Mouse (Mus musculus): ENCODE data around the gene Rps12-ps3. TPM values are rescaled to one million over a fixed set of nuclear protein-coding genes. Genes with fewer than 3 reads are reported as not detected.

Rps12-ps3 gene
- polyA plus RNA-seq, 1 experiment from 2014 or later: 43.3 TPM

DNA sequence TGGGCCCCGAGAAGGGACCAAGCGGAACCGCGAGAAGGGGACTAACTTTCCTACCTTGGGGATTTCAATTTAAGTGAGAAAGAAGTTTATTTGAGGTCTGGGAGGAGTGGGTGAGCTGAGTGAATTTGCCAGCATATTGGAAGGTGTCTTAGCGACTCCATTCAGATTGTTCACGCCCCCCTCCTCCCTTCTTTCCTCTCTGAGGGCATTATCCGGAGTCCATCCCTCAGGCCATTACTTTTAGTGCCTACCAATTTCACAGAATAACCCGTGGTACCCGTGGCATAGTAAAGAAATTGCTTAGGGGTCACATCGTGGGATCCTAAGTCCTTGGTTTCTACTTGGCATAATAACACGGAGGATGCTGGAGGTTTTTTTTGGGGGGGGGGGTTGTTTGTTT is 24.2 kb downstream of the Rps12-ps3 start:
- peak overlapping the region; percentile 85 for H3K9ac ChIP-seq (ENCODE audit: low read length)
- H3K4me3 ChIP-seq (ENCODE audit: low read length): peak overlapping the region; percentile 97
- ATAC-seq (replicated peaks; ENCODE audit: extremely low read depth, insufficient read depth, low FRiP score): no peak
- 2% methylated on average over 11 of the region's 11 CpGs for WGBS
- H3K36me3 ChIP-seq (ENCODE audit: control insufficient read depth, insufficient read depth): no peaks in the 10 kb centered on the region
- peak overlapping the region; percentile 70 for H3K4me2 ChIP-seq (ENCODE audit: low read depth, low read length)
- H3K27ac ChIP-seq (ENCODE audit: low read length): peak overlapping the region; percentile 78
- H3K27me3 ChIP-seq (ENCODE audit: control insufficient read depth, insufficient read depth, low read length): peaks cover 3% of the 10 kb centered on the region; the same call in 1 of the 2 replicates
- H3K9me3 ChIP-seq (replicated peaks; ENCODE audit: control insufficient read depth, low read length): no peaks in the 10 kb centered on the region
- H3K4me1 ChIP-seq (ENCODE audit: control insufficient read depth, insufficient read depth, low read length): peaks cover 22% of the 10 kb centered on the region

DNA sequence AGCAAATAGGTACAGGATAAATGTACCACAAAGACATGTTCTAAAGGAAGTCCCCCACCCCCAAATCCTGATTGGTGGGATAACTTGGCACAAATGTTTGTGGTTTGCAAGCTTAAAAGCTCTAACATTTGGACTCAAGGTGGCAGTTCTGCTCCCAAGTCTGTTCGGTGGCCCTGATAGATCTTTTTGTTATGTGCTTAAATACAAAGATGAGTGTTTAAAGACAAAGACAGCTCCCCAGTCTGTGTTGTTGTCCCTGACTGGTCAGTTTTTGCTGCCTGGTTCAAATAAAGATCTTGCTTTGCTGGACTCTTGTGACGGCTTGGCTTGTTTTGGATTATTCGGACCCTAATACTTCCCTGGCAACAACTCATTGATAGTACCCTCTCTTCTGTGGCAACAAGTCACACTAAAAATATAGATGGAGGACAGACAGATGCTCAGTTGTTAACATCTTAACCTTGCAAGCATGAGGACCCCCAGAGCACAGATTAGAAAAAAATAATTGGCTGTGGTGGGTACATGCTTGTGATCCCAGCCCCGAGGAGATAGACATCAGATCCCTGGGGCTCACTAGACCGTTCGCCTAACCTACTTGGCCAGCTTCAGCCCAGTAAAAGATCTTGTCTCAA is 27.4 kb downstream of the Rps12-ps3 start:
- no peaks in the 10 kb centered on the region for H3K9me3 ChIP-seq (replicated peaks; ENCODE audit: control insufficient read depth, low read length)
- WGBS: 85% methylated on average over 6 of the region's 6 CpGs
- H3K36me3 ChIP-seq (ENCODE audit: control insufficient read depth, insufficient read depth): no peaks in the 10 kb centered on the region
- H3K27me3 ChIP-seq (ENCODE audit: control insufficient read depth, insufficient read depth, low read length): peaks cover 12% of the 10 kb centered on the region
- no peak for ATAC-seq (replicated peaks; ENCODE audit: extremely low read depth, insufficient read depth, low FRiP score)
- no peak overlapping the region for H3K9ac ChIP-seq (ENCODE audit: low read length)
- no peak overlapping the region for H3K27ac ChIP-seq (ENCODE audit: low read length)
- no peak overlapping the region for H3K4me3 ChIP-seq (ENCODE audit: low read length)
- no peak overlapping the region for H3K4me2 ChIP-seq (ENCODE audit: low read depth, low read length)
- peaks cover 6% of the 10 kb centered on the region; the same call in 1 of the 2 replicates for H3K4me1 ChIP-seq (ENCODE audit: control insufficient read depth, insufficient read depth, low read length)

DNA sequence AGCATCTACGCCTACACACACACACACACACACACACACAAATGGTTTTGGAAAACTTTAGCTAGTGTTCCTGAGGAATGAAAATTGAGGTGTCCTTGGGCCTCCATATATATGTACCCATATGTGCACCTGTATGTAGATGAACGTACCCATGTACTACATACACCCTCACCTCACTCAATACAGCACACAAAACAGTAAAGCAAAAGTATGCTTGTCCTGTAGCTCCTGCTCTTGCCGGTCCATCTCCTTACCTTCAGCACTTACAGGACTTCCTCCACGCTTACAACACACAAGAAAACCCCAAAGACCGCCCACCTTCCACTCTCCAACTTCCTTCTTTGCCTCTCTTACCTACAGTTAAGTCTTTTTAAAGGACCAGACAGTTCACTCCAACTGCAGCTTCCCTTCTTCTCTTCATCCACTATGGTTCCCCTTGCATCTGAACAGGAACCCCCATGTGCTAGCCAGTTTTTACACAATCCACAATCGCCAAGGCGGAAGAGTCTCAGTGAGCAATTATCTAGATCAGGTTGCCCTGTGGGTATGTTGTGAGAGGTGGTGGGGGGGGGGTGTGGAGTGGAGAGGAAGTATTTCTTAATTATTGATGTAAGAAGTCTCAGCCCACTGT is 28.3 kb downstream of the Rps12-ps3 start:
- no peak overlapping the region for H3K4me3 ChIP-seq (ENCODE audit: low read length)
- no peak overlapping the region for H3K4me2 ChIP-seq (ENCODE audit: low read depth, low read length)
- H3K9ac ChIP-seq (ENCODE audit: low read length): no peak overlapping the region
- peaks cover 6% of the 10 kb centered on the region; the same call in 1 of the 2 replicates for H3K4me1 ChIP-seq (ENCODE audit: control insufficient read depth, insufficient read depth, low read length)
- 75% methylated on average over 7 of the region's 7 CpGs for WGBS
- no peak for ATAC-seq (replicated peaks; ENCODE audit: extremely low read depth, insufficient read depth, low FRiP score)
- no peaks in the 10 kb centered on the region for H3K36me3 ChIP-seq (ENCODE audit: control insufficient read depth, insufficient read depth)
- peaks cover 12% of the 10 kb centered on the region for H3K27me3 ChIP-seq (ENCODE audit: control insufficient read depth, insufficient read depth, low read length)
- no peaks in the 10 kb centered on the region for H3K9me3 ChIP-seq (replicated peaks; ENCODE audit: control insufficient read depth, low read length)
- no peak overlapping the region for H3K27ac ChIP-seq (ENCODE audit: low read length)

DNA sequence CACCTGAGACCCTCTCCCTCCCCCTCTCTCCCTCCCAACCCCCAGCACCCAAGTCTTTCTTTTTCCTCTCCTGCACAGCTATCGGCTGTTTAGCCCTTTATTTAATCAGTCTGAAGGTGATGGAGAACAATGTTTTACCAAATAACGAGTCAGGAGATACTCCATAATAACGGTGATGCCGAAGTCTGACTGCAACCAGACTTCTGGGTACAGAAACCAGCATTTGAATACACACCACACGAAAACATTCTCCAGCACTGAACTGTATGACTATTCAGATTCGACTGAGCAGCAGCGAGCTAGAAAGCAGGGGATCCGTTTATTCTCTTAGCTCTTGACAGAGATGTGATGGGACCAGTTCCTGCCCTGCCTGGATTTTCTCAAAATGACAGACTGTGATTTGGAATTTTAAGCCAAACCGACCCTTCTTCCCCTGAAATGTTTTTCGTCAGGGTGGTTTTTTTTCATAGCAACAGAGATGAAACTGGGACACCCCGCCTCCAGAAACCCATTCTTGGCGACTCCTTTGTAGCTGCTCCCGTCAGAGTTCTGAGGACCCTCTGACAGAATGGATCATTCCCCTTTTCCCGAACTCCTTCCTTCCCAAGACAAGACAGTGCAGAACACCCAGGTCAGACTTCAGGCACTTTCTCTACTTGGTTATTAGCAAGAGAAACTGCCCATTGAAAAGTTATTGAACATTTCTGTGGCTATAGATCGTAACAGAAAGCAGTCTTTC is 29.2 kb downstream of the Rps12-ps3 start:
- Histone ChIP-seq H3K9me3 (replicated peaks; ENCODE audit: control insufficient read depth, low read length) (no peaks in the 10 kb centered on the region), H3K36me3 (ENCODE audit: control insufficient read depth, insufficient read depth) (no peaks in the 10 kb centered on the region), H3K4me1 (ENCODE audit: control insufficient read depth, insufficient read depth, low read length) (peaks cover 4% of the 10 kb centered on the region; the same call in 1 of the 2 replicates), H3K27me3 (ENCODE audit: control insufficient read depth, insufficient read depth, low read length) (peaks cover 12% of the 10 kb centered on the region), H3K9ac (ENCODE audit: low read length) (no peak overlapping the region), H3K4me2 (ENCODE audit: low read depth, low read length) (no peak overlapping the region), H3K4me3 (ENCODE audit: low read length) (no peak overlapping the region), H3K27ac (ENCODE audit: low read length) (no peak overlapping the region)
- 42% methylated on average over 15 of the region's 15 CpGs for WGBS
- ATAC-seq (replicated peaks; ENCODE audit: extremely low read depth, insufficient read depth, low FRiP score): no peak

DNA sequence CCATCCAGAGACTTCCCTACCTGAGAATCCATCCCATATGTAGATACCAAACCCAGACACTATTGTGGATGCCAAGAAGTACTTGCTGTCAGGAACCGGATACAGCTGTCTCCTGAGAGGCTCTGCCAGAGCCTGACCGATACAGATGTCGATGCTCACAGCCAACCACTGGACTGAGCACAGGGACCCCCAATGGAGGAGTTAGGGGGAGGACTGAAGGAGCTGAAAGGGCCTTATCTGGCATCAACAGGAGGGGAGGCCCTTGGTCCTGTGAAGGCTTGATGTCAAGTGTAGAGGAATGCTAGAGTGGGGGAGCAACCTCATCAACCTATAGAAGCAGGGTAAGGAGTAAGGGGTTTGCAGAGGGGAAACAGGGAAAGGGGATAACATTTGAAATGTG is 30.7 kb downstream of the Rps12-ps3 start:
- H3K27ac ChIP-seq (ENCODE audit: low read length): no peak overlapping the region
- WGBS: 23% methylated on average over 3 of the region's 3 CpGs
- H3K4me2 ChIP-seq (ENCODE audit: low read depth, low read length): no peak overlapping the region
- no peaks in the 10 kb centered on the region for H3K9me3 ChIP-seq (replicated peaks; ENCODE audit: control insufficient read depth, low read length)
- no peak overlapping the region for H3K4me3 ChIP-seq (ENCODE audit: low read length)
- no peak for ATAC-seq (replicated peaks; ENCODE audit: extremely low read depth, insufficient read depth, low FRiP score)
- no peaks in the 10 kb centered on the region for H3K36me3 ChIP-seq (ENCODE audit: control insufficient read depth, insufficient read depth)
- peaks cover 7% of the 10 kb centered on the region for H3K4me1 ChIP-seq (ENCODE audit: control insufficient read depth, insufficient read depth, low read length)
- peaks cover 15% of the 10 kb centered on the region for H3K27me3 ChIP-seq (ENCODE audit: control insufficient read depth, insufficient read depth, low read length)
- no peak overlapping the region for H3K9ac ChIP-seq (ENCODE audit: low read length)

DNA sequence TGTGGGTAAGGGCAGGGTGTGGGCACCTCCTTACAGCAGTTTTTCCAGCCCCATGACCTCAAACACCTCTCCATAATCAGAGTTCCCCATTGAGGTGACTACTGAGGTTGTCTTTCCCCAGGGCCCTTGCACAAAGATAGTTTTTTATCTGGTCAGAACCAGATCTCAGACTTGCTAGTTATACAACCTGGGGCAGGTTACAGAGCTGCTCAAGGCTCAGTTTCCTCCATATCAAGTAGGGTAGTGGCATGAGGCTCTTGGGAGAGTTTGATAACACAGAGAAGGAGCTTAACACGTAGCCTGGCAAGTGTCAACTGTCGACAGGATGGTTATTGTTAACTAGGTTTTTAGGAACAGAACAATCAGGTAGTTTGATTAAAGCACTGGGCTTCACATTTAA is 32.8 kb downstream of the Rps12-ps3 start:
- Histone ChIP-seq H3K4me1 (ENCODE audit: control insufficient read depth, insufficient read depth, low read length) (peaks cover 7% of the 10 kb centered on the region), H3K9ac (ENCODE audit: low read length) (no peak overlapping the region), H3K4me3 (ENCODE audit: low read length) (no peak overlapping the region), H3K27me3 (ENCODE audit: control insufficient read depth, insufficient read depth, low read length) (peaks cover 18% of the 10 kb centered on the region), H3K9me3 (replicated peaks; ENCODE audit: control insufficient read depth, low read length) (no peaks in the 10 kb centered on the region), H3K4me2 (ENCODE audit: low read depth, low read length) (no peak overlapping the region), H3K27ac (ENCODE audit: low read length) (no peak overlapping the region), H3K36me3 (ENCODE audit: control insufficient read depth, insufficient read depth) (no peaks in the 10 kb centered on the region)
- WGBS: 31% methylated on average over 2 of the region's 2 CpGs
- ATAC-seq (replicated peaks; ENCODE audit: extremely low read depth, insufficient read depth, low FRiP score): no peak

DNA sequence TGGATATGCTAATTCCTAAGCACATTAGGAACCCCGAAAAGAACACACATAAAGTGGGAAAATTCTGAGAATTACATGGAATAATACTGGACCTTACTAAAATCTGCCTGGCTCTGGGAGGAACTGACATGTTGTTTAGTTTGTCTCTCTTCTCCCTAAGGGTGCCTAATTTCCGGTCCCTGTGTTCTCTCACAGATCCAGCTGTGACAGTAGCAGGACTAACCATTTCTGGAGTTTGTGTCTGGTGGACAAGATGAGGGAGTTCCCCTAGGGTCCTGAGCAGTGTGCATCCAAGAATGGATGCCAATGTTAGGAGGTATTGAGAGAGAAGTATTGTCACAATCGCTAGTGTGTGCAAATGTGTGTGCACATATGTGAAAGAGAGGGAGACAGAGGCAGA is 34.3 kb downstream of the Rps12-ps3 start:
- no peak for ATAC-seq (replicated peaks; ENCODE audit: extremely low read depth, insufficient read depth, low FRiP score)
- no peak overlapping the region for H3K4me2 ChIP-seq (ENCODE audit: low read depth, low read length)
- peaks cover 15% of the 10 kb centered on the region for H3K27me3 ChIP-seq (ENCODE audit: control insufficient read depth, insufficient read depth, low read length)
- 76% methylated on average over 3 of the region's 3 CpGs for WGBS
- no peaks in the 10 kb centered on the region for H3K9me3 ChIP-seq (replicated peaks; ENCODE audit: control insufficient read depth, low read length)
- no peak overlapping the region for H3K9ac ChIP-seq (ENCODE audit: low read length)
- no peak overlapping the region for H3K4me3 ChIP-seq (ENCODE audit: low read length)
- no peak overlapping the region for H3K27ac ChIP-seq (ENCODE audit: low read length)
- no peaks in the 10 kb centered on the region for H3K36me3 ChIP-seq (ENCODE audit: control insufficient read depth, insufficient read depth)
- peaks cover 7% of the 10 kb centered on the region for H3K4me1 ChIP-seq (ENCODE audit: control insufficient read depth, insufficient read depth, low read length)

DNA sequence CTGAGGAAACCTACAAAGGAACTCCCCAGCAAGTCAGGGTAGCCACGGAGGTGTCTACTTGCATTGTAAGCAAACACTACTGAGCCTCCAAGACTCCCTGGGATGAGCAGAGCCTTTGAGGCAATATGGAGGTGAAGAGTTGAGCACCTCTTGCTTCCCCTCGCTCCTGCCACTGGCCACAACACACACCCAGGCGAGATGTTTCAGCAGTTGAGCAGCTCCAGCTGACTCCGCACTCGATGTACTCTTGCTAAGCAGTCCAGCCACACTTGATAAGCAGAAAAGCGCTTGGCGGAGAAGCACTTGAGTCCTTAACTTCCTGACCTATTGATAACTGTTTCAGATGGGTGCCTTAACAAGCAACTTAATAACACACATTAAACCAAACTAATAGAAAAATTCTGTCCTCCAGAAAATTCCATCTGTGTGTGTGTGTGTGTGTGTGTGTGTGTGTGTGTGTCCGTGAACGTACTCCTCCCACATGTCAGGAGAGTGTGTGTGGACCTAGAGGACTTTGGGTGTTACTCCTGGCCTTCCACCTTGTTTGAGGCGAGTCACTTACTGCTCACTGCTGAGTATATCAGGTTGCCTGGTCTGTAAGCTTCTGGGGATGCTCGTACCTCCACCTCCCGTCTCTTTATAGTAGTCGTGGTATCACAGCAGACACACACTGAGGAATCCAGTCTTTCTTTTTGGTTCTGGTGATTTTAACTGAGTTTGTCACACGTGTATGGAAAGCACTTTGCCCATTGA is 34.9 kb downstream of the Rps12-ps3 start:
- 43% methylated on average over 14 of the region's 14 CpGs for WGBS
- Histone ChIP-seq H3K9ac (ENCODE audit: low read length) (no peak overlapping the region), H3K27ac (ENCODE audit: low read length) (no peak overlapping the region), H3K9me3 (replicated peaks; ENCODE audit: control insufficient read depth, low read length) (no peaks in the 10 kb centered on the region), H3K27me3 (ENCODE audit: control insufficient read depth, insufficient read depth, low read length) (peaks cover 15% of the 10 kb centered on the region), H3K4me1 (ENCODE audit: control insufficient read depth, insufficient read depth, low read length) (peaks cover 7% of the 10 kb centered on the region), H3K4me2 (ENCODE audit: low read depth, low read length) (no peak overlapping the region), H3K36me3 (ENCODE audit: control insufficient read depth, insufficient read depth) (no peaks in the 10 kb centered on the region), H3K4me3 (ENCODE audit: low read length) (no peak overlapping the region)
- ATAC-seq (replicated peaks; ENCODE audit: extremely low read depth, insufficient read depth, low FRiP score): no peak
